Mouse (Mus musculus) ES-E14 (cell line): ENCODE results near the gene Gm10553. TPM values are rescaled to one million over a fixed set of nuclear protein-coding genes. Genes with fewer than 3 reads are reported as not detected.
"Not testable (repeated sequence)": the region's sequence is repeated elsewhere in the genome, so short reads cannot be mapped to it uniquely, and the experiment has no call there.

Source experiments
- DNase-seq: peaks from one replicate; pipeline ENCODE4 v3.0.0-alpha.2; 2013; ENCODE audit warnings: low read depth, low spot score
- H3K27ac ChIP-seq: 2 replicates; pipeline ENCODE4 v1.5.1; 2012; ENCODE audit warnings: low read depth, mild to moderate bottlenecking, low read length, moderate library complexity, mixed read lengths; ENCODE audit not compliant: poor library complexity, insufficient read depth, severe bottlenecking
- H3K36me3 ChIP-seq: 2 replicates; pipeline ENCODE4 v1.6.1; 2012; ENCODE audit warnings: mild to moderate bottlenecking, low read length, moderate library complexity, mixed read lengths; ENCODE audit not compliant: control insufficient read depth, poor library complexity, insufficient read depth, severe bottlenecking
- H3K4me1 ChIP-seq, 2 experiments: fragments of 150-350 bp in 1 of 2; sonication (generic) in 1 of 2; 2 replicates each; pipeline ENCODE4 v1.6.1; 2012; ENCODE audit warnings: low read length in 2 of 2, mild to moderate bottlenecking in 1 of 2, mixed read lengths in 1 of 2; ENCODE audit not compliant: control insufficient read depth in 2 of 2, insufficient read depth in 2 of 2, poor library complexity in 1 of 2
- H3K4me3 ChIP-seq, 2 experiments: fragments of 150-350 bp in 1 of 2; sonication (generic) in 1 of 2; 2 replicates each; pipeline ENCODE4 v1.5.1; 2012; ENCODE audit warnings: low read length in 2 of 2, low read depth in 1 of 2, mild to moderate bottlenecking in 1 of 2, mixed read lengths in 1 of 2; ENCODE audit not compliant: insufficient read depth in 1 of 2, poor library complexity in 1 of 2, severe bottlenecking in 1 of 2
- H3K9ac ChIP-seq: 2 replicates; pipeline ENCODE4 v1.6.1; 2012; ENCODE audit warnings: low read depth, mild to moderate bottlenecking, low read length, mixed read lengths; ENCODE audit not compliant: poor library complexity, insufficient read depth, severe bottlenecking
- H3K9me3 ChIP-seq: fragments of 150-350 bp; sonication (generic); 2 replicates; pipeline ENCODE4 v1.6.1; 2012; ENCODE audit warnings: low read depth, mild to moderate bottlenecking, low read length; ENCODE audit not compliant: control insufficient read depth, insufficient read depth
- in situ Hi-C, 2 experiments: fragments of 600-800 bp; cut with MboI; formaldehyde crosslinking; loops; one replicate each; pipeline ENCODE4 v1.15.1; 2025; ENCODE audit warnings: low sequenced_read_pairs in 2 of 2, inconsistent platforms in 1 of 2; ENCODE audit not compliant: unreplicated experiment in 2 of 2
- total RNA-seq: library from RNA; depleted of rRNA; stranded (reverse); fragments of 300-350 nt; gene quantifications from 2 replicates; pipeline ENCODE4 v1.2.3, GENCODE M21; 2012; rRNA removed

Gene Gm10553
- not detected in 2 replicates for total RNA-seq

DNA sequence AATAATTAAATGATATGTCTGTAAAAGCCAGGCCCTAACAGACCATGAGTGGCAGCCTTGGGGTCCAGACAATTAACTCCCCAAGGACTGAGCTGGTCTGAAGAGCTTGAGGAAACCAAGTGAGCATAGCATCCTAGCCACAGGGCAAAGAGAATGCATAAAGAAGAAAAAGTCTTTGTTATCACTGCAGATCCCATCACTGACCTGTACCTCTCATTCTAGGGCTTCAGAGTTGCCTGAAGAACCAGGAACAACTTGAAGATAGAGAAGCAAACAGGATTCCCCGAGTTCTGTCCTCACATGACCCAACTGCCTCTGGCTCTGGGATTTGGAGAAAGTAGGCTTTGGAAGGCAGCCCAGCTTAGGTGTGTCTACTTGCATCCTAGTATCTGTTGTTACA is at the start of gene Gm10553:
TSS of gene Gm10553 (plus strand) at position 301 of the 400 bp plus-strand sequence.
- H3K36me3 ChIP-seq, H3K4me3 ChIP-seq, H3K27ac ChIP-seq, H3K4me1 ChIP-seq, DNase-seq, H3K9ac ChIP-seq, in situ Hi-C loops, H3K9me3 ChIP-seq: not testable (repeated sequence)

DNA sequence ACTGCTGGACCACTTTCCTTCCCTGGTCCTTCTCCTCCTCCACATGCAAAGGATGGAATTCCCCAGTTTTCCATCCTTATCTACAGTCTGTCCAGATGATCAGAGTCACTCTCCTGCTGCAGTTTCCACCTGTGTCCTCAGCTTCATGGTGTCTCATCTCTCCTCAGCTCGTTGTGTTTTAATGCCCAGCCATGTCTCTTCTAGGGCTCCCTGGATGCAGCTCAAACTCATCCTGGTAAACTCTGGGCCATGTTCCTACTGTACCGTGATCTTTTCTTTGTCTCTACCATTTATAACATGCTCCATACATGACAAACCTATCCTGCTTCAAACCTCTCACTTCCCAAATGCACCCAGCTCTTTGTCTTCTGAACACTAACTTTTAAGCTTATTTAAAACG is 28.3 kb upstream of the Gm10553 start:
- H3K9me3 ChIP-seq, H3K36me3 ChIP-seq, in situ Hi-C loops, H3K4me3 ChIP-seq, H3K9ac ChIP-seq, H3K27ac ChIP-seq, DNase-seq, H3K4me1 ChIP-seq: not testable (repeated sequence)

DNA sequence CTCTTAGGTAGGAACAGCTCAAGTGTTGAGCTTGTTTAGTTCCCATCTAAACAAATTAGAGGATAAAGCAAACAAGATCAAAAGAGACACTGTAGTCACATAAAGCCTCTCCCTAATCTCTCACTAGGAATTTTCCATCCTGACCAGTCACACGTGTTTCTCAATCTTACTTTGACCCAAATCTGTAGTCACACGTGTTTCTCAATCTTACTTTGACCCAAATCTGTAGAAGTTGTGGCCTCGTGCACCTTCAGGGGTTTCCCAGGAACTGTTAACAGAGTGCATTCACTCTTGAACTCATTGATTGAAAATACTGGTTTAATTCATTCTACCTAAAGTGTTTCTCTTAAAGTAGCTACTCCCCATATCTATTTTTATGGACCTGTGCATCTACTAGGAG is 26.9 kb upstream of the Gm10553 start:
- H3K4me3 ChIP-seq, H3K9ac ChIP-seq, DNase-seq, in situ Hi-C loops, H3K27ac ChIP-seq, H3K9me3 ChIP-seq, H3K36me3 ChIP-seq, H3K4me1 ChIP-seq: not testable (repeated sequence)

DNA sequence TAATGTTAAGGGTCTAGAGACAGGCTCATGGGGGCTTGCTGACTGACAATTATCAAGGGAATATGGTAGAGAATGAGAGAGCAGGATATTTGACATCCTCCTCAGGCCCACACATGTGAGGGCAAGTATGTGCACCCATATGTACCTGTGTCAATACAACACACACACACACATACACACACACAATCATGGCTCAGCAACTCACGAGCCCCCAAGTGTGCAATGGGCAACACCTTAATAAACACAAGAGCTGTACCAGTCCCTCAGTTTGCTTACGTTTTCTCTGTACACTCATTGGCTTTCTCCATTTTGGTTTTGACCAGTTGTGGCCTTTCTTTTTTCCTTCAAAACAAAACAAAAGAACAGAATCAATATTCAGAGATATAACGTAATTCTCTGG is 15.2 kb upstream of the Gm10553 start:
- H3K27ac ChIP-seq, H3K36me3 ChIP-seq, H3K4me1 ChIP-seq, in situ Hi-C loops, H3K4me3 ChIP-seq, DNase-seq, H3K9me3 ChIP-seq, H3K9ac ChIP-seq: not testable (repeated sequence)

DNA sequence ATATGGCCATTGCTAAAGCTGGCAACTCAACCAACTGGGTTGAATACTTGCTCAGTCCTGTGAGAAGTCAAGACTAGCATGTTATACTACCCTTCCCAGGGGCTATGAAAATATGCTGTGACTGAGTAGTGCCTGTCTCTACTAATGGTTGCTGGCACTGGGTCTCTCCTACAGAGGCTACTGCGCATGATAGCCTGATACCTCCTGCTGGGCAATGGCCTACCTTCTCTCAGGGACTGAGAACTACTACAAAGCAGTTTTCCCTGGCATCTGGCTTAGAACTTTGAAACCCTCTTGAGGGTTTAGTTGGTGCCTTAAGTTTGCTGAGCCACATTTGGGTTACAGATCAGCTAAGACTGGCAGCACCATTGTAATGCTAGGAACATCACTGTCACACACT is 13.8 kb upstream of the Gm10553 start:
- in situ Hi-C loops, H3K36me3 ChIP-seq, DNase-seq, H3K4me3 ChIP-seq, H3K9me3 ChIP-seq, H3K4me1 ChIP-seq, H3K27ac ChIP-seq, H3K9ac ChIP-seq: not testable (repeated sequence)

DNA sequence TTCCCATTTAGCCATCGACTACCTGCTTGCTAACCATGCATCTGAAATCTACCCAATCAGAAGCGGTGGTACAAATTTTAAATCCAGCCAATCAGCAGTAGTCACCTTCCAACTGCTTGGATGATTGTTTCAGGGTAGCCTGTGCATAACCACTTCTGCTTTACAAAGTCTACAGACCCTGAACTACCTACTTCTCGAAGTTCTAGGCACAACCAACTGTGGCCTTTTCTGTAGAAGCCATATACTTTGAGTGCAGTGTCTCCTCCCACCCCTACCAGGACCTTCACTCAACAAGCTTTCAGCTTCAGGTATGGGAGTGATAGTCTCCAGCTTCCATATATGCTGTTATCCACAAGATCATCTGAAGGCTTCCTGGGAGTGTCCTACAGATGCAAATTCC is 7.8 kb upstream of the Gm10553 start:
- H3K36me3 ChIP-seq, DNase-seq, H3K27ac ChIP-seq, H3K4me3 ChIP-seq, H3K9ac ChIP-seq, H3K4me1 ChIP-seq, H3K9me3 ChIP-seq, in situ Hi-C loops: not testable (repeated sequence)

DNA sequence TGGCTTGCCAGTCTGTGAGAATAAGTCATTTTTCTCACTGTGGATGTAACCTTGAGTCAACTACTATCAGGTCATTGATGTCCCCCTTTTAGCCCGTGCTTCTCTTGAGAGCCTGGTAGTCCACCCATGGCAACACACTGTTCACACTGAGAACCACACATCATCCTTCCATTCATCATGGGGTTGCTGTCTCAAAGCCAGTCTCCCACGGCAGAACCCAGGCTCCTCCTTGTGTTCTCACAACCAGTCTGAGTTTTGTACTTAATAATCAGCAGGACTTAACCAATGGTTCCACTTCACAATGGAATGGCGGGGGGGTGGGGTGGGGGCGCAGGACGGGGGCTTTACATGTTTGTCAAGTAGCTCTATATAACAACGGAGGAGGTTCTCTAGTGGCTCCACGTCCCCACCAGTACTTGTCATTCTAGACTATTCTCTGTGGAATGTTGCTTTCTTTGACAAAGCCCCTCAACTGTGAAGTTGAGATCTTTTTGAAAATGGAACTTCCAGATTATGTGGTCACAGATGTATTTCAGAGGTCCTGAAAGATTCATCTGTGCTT is 6.9 kb upstream of the Gm10553 start:
- H3K36me3 ChIP-seq, H3K27ac ChIP-seq, H3K4me3 ChIP-seq, DNase-seq, in situ Hi-C loops, H3K9ac ChIP-seq, H3K9me3 ChIP-seq, H3K4me1 ChIP-seq: not testable (repeated sequence)

DNA sequence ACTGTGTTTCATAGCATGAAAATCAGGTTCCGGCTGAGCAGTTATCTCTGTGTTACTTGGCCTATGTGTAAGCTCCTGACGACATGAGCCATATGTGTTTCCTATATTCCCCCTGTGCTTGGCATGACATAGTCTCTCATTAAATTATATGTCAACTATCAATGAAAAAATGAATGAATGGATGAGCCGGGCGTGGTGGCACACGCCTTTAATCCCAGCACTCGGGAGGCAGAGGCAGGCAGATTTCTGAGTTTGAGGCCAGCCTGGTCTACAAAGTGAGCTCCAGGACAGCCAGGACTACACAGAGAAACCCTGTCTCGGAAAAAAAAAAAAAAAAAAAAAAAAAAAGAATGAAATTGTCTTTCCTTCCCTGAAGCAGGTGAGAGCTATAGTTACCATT is 883 bp upstream of the Gm10553 start:
- H3K4me1 ChIP-seq, H3K9ac ChIP-seq, DNase-seq, H3K27ac ChIP-seq, H3K9me3 ChIP-seq, in situ Hi-C loops, H3K4me3 ChIP-seq, H3K36me3 ChIP-seq: not testable (repeated sequence)

DNA sequence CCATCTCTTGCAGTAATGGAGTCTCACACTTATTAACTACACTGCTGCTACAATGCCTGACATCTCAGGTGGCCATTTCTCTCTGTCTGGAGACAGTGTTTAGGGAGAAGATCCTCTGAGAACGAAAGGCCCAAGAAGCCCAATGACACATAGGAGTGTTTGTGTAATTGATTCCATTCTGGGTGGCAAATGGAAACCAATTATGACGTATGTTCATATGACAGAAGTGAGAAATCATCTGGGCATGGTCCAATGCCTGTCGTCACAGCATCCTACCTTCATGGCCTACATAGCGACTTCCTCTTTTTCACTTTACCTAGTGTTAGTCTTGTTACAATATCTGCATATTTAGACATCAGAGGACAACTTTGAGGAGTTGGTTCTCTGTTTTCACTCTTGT is 1.8 kb downstream of the Gm10553 start:
- H3K4me3 ChIP-seq, H3K9me3 ChIP-seq, H3K4me1 ChIP-seq, DNase-seq, in situ Hi-C loops, H3K27ac ChIP-seq, H3K9ac ChIP-seq, H3K36me3 ChIP-seq: not testable (repeated sequence)
